Mouse (Mus musculus) spleen, adult 2 months (tissue): ENCODE results near the gene Krt84. TPM values are rescaled to one million over a fixed set of nuclear protein-coding genes. Genes with fewer than 3 reads are reported as not detected.

ENCODE experiments used
- DNase-seq, 2 experiments: peaks; one replicate each; pipeline versions ENCODE4 v3.0.0 to v3.0.0-alpha.2; 2012 to 2021; ENCODE audit warnings: low spot score in 2 of 2, low read depth in 1 of 2
- H3K27ac ChIP-seq: fragments of 200-500 bp; 2 replicates; pipeline ENCODE4 v1.5.1; 2012; ENCODE audit warnings: low read length, inconsistent platforms; ENCODE audit not compliant: insufficient read depth
- H3K27me3 ChIP-seq: fragments of 200-500 bp; 2 replicates; pipeline ENCODE4 v1.6.1; 2012; ENCODE audit warnings: mild to moderate bottlenecking, moderate library complexity, low read length, inconsistent platforms; ENCODE audit not compliant: control insufficient read depth, insufficient read depth
- H3K36me3 ChIP-seq: fragments of 200-500 bp; 2 replicates; pipeline ENCODE4 v1.6.1; 2012; ENCODE audit warnings: mild to moderate bottlenecking, low read length, inconsistent platforms; ENCODE audit not compliant: control insufficient read depth, insufficient read depth
- H3K4me1 ChIP-seq: fragments of 200-500 bp; 2 replicates; pipeline ENCODE4 v1.6.1; 2011; ENCODE audit warnings: inconsistent platforms; ENCODE audit not compliant: control insufficient read depth, insufficient read depth, insufficient read length
- H3K4me3 ChIP-seq: fragments of 200-500 bp; 2 replicates; pipeline ENCODE4 v1.5.1; 2011; ENCODE audit warnings: mild to moderate bottlenecking, inconsistent platforms; ENCODE audit not compliant: insufficient read depth, insufficient read length; ENCODE audit errors: extremely low read depth
- CTCF ChIP-seq: fragments of 200-500 bp; IDR thresholded peaks from 2 replicates; pipeline ENCODE4 v1.5.1; 2011; ENCODE audit warnings: mild to moderate bottlenecking, inconsistent platforms; ENCODE audit not compliant: insufficient read depth, insufficient read length, insufficient replicate concordance; ENCODE audit errors: extremely low read depth
- POLR2A ChIP-seq: fragments of 200-500 bp; IDR thresholded peaks from 2 replicates; pipeline ENCODE4 v1.6.1; 2011; ENCODE audit warnings: low read depth, low read length, inconsistent platforms
- WGBS: fragments of 180-500 bp; shearing (Covaris S2); methylation state at CpG from one replicate; pipeline ENCODE4 v1.1.7; 2018; 5-methylcytosine and 5-hydroxymethylcytosine counted together
- polyA plus RNA-seq: library from polyadenylated mRNA; depleted of rRNA; stranded (reverse); fragments of >200 nt; gene quantifications from 2 replicates; pipeline ENCODE4 v1.2.3, GENCODE M21; 2012; rRNA removed

The Krt84 gene
- not detected in 2 replicates for polyA plus RNA-seq

DNA sequence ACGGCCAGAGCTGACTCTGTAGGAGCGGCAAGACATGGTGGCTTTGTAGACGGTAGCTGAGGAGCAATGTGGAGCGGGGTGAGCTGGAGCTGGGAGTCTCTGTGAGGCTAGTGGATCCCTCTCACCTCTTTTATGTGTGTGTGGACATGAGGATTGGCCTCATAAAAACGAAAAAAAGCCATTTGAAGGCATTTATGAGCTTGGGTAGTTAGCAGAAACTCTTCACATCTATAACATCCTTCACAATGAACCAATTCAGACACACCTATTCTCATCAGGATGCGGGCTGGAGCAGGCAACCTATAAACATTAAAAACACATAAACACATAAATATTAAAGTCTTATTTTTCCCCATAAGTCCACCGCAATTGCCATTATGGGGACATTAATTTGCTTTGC, at the start of gene Krt84:
Krt84 (minus strand) TSS at position 101 of the 400 bp plus-strand sequence.
- TF ChIP-seq POLR2A, result no peak
- TF ChIP-seq CTCF, result no peak
- no peaks in the 10 kb centered on the region for H3K4me1 ChIP-seq
- no peak within 1 kb of the TSS for H3K27ac ChIP-seq
- no peak for DNase-seq
- H3K4me3 ChIP-seq, result no peak within 1 kb of the TSS
- 84% methylated on average over 7 of the region's 7 CpGs for WGBS
- no peaks in the 10 kb centered on the region for H3K36me3 ChIP-seq
- no peaks in the 10 kb centered on the region for H3K27me3 ChIP-seq

DNA sequence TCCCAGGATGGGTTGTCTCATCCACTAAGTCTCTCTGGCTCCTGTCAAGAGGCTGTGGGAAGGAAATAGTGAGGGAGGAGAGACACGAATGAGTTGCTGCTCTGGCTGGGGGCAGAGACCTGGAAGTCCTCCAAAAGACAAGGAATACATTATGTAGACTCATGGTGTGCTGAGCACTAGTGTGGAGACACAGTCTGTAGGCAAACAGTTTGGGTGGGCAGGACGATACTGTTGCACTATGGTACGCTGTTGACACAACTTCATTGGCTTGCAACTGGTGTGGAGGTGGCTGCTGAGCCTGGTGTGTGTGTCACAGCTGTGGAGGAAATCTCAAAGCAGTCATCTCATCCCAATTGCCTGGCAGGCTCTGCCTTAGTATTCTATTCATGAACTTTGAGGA, 49.1 kb upstream of the Krt84 start:
- no peaks in the 10 kb centered on the region for H3K27me3 ChIP-seq
- 66% methylated on average over 3 of the region's 3 CpGs for WGBS
- no peak overlapping the region for H3K4me3 ChIP-seq
- H3K27ac ChIP-seq, result no peak overlapping the region
- H3K4me1 ChIP-seq, result no peaks in the 10 kb centered on the region
- no peaks in the 10 kb centered on the region for H3K36me3 ChIP-seq
- no peak for TF ChIP-seq POLR2A
- no peak for TF ChIP-seq CTCF
- DNase-seq, result no peak

DNA sequence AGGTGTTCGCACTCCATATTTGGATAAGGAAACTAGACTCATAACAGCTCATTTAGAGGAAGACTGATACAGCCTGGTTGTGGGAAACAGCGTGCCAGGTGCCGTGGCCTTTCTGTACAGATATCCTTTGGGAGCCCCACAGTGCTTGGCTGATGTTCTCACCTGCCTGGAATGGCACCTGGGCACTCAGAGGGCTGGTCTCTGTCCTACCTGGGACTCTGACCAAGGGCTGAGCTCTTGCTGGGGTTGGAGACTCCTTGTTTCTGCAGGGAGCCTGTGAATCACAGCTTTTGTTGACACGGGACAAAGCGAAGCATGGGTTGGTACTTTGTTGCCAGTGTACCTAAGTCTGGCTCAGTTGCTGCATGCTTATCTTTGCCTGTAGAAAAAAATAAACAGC, 42.9 kb upstream of the Krt84 start:
- H3K27ac ChIP-seq, result no peak overlapping the region
- H3K27me3 ChIP-seq, result no peaks in the 10 kb centered on the region
- 69% methylated on average over 5 of the region's 5 CpGs for WGBS
- DNase-seq, result no peak
- no peaks in the 10 kb centered on the region for H3K4me1 ChIP-seq
- H3K4me3 ChIP-seq, result no peak overlapping the region
- no peaks in the 10 kb centered on the region for H3K36me3 ChIP-seq
- no peak for TF ChIP-seq POLR2A
- TF ChIP-seq CTCF, result no peak

DNA sequence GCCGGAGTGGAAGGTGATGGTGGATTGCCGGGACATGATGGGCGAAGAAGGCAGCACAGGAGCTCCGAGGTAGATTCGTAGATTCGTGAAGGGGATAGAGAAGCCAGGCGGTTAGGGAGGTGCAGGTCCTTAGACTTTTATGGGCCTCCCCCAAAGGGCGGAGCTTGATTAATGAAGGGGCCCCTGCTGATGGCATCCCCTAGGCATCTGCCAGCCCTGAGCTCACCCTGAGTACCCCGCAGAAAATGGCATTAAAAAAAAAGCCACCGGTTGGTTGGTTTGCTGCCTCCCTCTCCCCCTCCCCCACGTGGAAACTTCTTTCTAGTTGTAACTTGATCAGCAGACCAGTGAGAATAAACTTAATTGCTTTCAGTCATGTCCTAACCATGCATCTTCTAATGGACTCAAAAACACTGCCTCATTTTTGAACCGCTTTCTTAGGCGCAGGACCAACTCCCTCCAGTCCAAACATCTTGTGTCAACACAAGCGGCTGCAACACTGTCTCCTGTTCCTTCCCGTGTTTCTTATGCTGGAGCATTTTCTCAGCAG, 41.3 kb upstream of the Krt84 start, which contains the start of gene Krt75:
Krt75 (minus strand) TSS at position 109 of the 550 bp plus-strand sequence.
- no peak for TF ChIP-seq CTCF
- TF ChIP-seq POLR2A, result no peak
- Histone ChIP-seq H3K4me1 (no peaks in the 10 kb centered on the region), H3K27me3 (no peaks in the 10 kb centered on the region), H3K27ac (no peak within 1 kb of the TSS), H3K36me3 (no peaks in the 10 kb centered on the region), H3K4me3 (no peak within 1 kb of the TSS)
- WGBS, result 77% methylated on average over 15 of the region's 15 CpGs
- DNase-seq, result no peak

DNA sequence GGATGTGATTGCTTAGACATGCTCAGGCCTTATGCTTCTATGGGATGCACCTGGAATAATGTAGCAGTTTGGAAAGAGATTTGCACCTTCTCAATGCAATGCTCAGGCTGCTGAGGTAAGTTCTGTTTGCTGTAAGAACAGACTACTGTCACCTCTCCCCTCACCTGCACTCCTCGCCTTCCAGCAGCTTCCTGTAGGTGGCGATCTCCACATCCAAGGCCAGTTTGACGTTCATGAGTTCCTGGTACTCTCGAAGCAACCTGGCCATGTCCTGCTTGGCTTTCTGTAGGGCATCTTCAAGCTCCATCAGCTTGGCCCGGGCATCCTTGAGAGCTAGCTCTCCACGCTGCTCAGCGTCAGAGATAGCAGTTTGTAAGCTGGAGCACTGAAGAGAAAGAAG, 35.2 kb upstream of the Krt84 start:
- Histone ChIP-seq H3K36me3 (no peaks in the 10 kb centered on the region), H3K27me3 (no peaks in the 10 kb centered on the region), H3K4me3 (no peak overlapping the region), H3K27ac (no peak overlapping the region), H3K4me1 (no peaks in the 10 kb centered on the region)
- WGBS, result 45% methylated on average over 7 of the region's 7 CpGs
- no peak for TF ChIP-seq POLR2A
- TF ChIP-seq CTCF, result peak; percentile 16; the same call in 1 of the 2 replicates
- no peak for DNase-seq

DNA sequence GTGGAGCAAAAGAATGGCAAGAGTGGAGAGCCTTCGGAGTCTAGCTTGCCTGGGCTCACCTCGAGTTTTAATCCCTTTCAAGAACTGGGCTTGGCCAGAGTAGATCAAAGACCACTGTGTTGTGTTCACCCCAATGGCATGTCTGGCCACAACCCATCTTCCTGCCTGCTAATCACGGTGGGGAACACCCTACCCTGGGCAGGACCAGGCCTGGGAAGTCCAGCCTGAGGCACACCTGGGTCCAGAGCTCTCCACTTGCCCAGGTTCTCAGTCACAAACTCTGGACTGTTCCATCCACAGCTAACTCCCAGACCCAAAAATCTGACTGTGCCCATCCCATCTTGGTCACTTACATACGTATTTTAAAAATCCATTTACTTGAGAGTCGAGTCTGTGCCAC, 30.2 kb upstream of the Krt84 start, which contains the start of gene Krt90:
Krt90 (minus strand) TSS at position 101 of the 400 bp plus-strand sequence.
- Histone ChIP-seq H3K27me3 (no peaks in the 10 kb centered on the region), H3K27ac (no peak within 1 kb of the TSS), H3K36me3 (no peaks in the 10 kb centered on the region), H3K4me3 (no peak within 1 kb of the TSS), H3K4me1 (no peaks in the 10 kb centered on the region)
- DNase-seq, result no peak
- WGBS, result 68% methylated on average over 5 of the region's 5 CpGs
- TF ChIP-seq POLR2A (no peak), CTCF (no peak)

DNA sequence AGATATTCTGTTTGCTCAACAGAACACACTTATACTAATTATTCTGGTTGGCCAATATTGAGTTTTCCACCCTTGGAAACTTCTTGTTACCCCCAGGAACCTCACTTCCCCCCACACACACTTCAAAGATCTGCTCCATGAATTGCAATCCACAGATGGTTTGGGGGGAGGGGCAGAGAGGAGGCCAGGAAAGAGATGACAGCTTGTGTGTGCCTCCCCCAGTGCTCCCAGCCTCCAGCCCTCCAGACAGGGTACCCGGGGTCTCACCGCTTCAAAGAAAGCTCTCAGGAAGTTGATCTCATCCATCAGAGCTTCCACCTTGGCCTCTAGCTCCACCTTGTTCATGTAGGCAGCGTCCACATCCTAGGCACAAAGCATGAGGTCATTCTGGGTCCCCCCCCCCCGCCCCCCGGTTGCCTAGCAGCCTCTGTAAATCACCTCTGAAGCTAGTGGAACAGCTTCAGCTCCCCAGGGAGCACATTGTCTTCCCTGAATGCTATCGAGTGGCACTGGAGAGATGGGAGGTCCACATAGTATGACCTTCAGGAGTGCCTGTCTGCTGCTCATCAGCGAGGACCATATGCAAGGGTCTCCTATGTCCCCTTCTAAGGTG, 25.5 kb upstream of the Krt84 start:
- Histone ChIP-seq H3K27me3 (no peaks in the 10 kb centered on the region), H3K4me1 (no peaks in the 10 kb centered on the region), H3K4me3 (no peak overlapping the region), H3K27ac (no peak overlapping the region), H3K36me3 (no peaks in the 10 kb centered on the region)
- TF ChIP-seq POLR2A (no peak), CTCF (no peak)
- DNase-seq, result no peak
- WGBS, result 13% methylated on average over 7 of the region's 7 CpGs
